Mouse (Mus musculus): ENCODE results near the gene Traf6. TPM values are rescaled to one million over a fixed set of nuclear protein-coding genes. Genes with fewer than 3 reads are reported as not detected.
"Not testable (repeated sequence)": the region's sequence is repeated elsewhere in the genome, so short reads cannot be mapped to it uniquely, and the experiment has no call there.

The Traf6 gene
- total RNA-seq, 2 experiments from 2014 or later, result 9.9 to 11.7 TPM

- DNase-seq (ENCODE audit: low spot score in 2 of 2); intact Hi-C loops (cut with DNase I): not testable (repeated sequence)
These were observed 67.4 kb downstream of the Traf6 start for GRCm38 (mm10) chr2:101745656-101746055.

- DNase-seq (ENCODE audit: low spot score in 2 of 2), result no peak
- intact Hi-C loops (cut with DNase I), result no loop called here
These were observed 68.3 kb downstream of the Traf6 start for GRCm38 (mm10) chr2:101746537-101746936.

Other genes with a start within 250 kb of the Traf6 start
- not detected for gene Rag2, start 53.7 kb upstream of the Traf6 start, total RNA-seq (2021)
- gene Rag1, start 28.9 kb upstream of the Traf6 start, total RNA-seq (2021), result under 1 TPM; 0.18 to 0.37 TPM
- 10 to 100 TPM; 24.7 to 28.3 TPM for gene B230118H07Rik, start 28.9 kb upstream of the Traf6 start, total RNA-seq (2021)
- 1 to 10 TPM; 7.7 to 7.8 TPM for gene Prr5l, start 204.6 kb downstream of the Traf6 start, total RNA-seq (2021)
- 10 to 100 TPM; 33.9 to 38.1 TPM for gene Commd9, start 207.8 kb downstream of the Traf6 start, total RNA-seq (2021)

All from left cerebral cortex, postnatal 25 days (tissue).